ENCODE assay signal across 20 mouse cellular contexts in genomic region chr7:124746321-124746720, GRCm38 (mm10).
"Had no signal": no experiment of that assay in that cellular context is flagged by ENCODE, and none has a peak within 500 bp of the region (broad histone marks: within the 10 kb centered on the region; RNA-seq: fewer than 3 reads in every experiment).

No protein-coding gene starts in this region.

- H3K4me3 ChIP-seq: heart, adult 2 months; heart, embryonic 13.5 days; heart, embryonic 15.5 days; intestine, embryonic 15.5 days; limb, embryonic 13.5 days; limb, embryonic 15.5 days; liver, embryonic 12.5 days had no signal

- DNase-seq: gastrocnemius, postnatal 14 days; gastrocnemius, postnatal 36 days; heart, adult 11 months; heart, adult 2 months; heart, postnatal 14 days; heart, postnatal 36 days; kidney, adult 18-20 months; kidney, adult 8-10 months; kidney, postnatal 10 days; kidney, postnatal 25 days; layer of hippocampus, adult 9-11 months; layer of hippocampus, postnatal 36 days had no signal

- H3K27ac ChIP-seq: heart, adult 2 months; heart, embryonic 13.5 days; heart, embryonic 15.5 days; hindbrain, embryonic 14.5 days; intestine, embryonic 15.5 days; limb, embryonic 13.5 days; limb, embryonic 15.5 days; liver, embryonic 12.5 days; liver, embryonic 14.5 days had no signal

- H3K4me1 ChIP-seq: heart, embryonic 13.5 days; heart, embryonic 15.5 days; intestine, embryonic 15.5 days; limb, embryonic 13.5 days; limb, embryonic 15.5 days; liver, embryonic 12.5 days had no signal
